Mouse (Mus musculus): ENCODE results near the gene Abcb6.

Gene Abcb6

GRCm38 (mm10) chr1:75145589-75145988 is 34.6 kb downstream of the Abcb6 start:
- DNase-seq (ENCODE audit: low spot score), result no peak

DNA sequence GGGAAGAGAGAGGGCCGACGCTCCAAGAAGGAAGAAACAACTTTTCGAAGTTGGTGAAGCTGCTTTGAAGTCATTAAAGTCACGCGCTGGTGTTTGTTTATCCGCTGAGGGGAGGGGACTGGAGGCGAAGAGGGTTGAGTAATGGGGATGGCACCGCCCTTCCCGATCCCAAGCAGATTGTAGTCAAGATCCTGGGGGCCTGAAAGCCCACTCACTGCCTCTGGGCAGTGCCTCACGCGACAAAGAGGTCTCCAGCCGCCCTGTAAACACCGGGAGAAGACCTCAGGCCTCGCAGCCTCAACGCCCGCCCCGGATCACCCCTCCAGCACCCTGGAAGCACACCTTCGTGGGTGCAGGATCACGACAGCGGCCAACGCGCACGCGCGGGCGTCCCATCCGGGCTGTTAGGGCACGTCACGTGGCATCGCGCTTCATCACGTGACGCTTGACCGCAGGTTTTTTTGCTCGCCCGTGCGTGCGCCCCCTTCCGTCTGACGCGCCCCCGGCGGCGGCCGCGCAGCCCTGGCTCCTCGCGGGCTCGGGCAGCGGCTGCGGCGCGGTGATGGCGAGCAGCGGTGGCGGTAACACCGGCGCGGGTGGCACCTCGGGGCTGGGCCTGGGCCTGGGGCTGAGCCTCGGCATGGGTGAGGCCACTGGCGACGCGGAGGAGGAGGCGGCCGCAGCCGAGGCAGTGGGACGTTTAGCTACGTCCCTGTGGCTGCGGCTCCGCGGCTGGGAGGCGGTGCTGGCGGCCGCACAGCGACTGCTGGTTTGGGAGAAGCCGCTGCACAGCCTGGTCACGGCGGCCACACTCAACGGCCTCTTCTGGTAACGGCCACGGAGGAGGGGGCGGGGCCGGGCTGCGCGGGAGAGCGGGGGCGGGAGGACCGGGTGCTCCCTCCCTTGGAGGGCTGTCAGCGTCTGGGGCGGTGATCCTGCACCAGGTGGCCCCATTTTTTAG is 37.6 kb downstream of the Abcb6 start, which contains the start of the genes Cnppd1 and Retreg2:
TSS of gene Cnppd1 (minus strand) at position 411 of the 961 bp plus-strand sequence.
TSS of gene Retreg2 (plus strand) at position 478 of the 961 bp plus-strand sequence.
- peak; percentile 96 for DNase-seq (ENCODE audit: low spot score)

- peak; percentile 54 for DNase-seq (ENCODE audit: low spot score)
Observed at GRCm38 (mm10) chr1:75141486-75142190, 38.6 kb downstream of the Abcb6 start.

GRCm38 (mm10) chr1:75140601-75141190 is 39.5 kb downstream of the Abcb6 start:
- no peak for DNase-seq (ENCODE audit: low spot score)

DNA sequence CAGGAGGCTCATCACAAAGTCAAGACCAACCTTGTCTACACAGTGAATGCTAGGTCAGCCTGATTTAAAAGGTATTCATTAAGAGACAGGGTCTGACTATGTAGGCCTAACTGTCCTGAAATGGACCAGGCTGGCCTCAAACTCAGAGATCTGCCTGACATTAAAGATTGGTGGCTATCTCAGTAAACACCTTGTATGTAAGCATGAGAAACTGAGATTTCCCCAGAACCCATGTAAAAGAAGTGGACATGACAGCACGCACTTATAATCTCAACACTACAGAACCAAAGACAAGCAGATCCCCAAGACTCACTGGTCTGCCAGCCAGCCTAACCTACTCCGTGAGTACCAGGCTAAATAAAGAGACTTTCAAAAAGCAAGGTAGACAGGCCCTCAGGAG is 41.7 kb downstream of the Abcb6 start:
- no peak for DNase-seq (ENCODE audit: low spot score)

DNA sequence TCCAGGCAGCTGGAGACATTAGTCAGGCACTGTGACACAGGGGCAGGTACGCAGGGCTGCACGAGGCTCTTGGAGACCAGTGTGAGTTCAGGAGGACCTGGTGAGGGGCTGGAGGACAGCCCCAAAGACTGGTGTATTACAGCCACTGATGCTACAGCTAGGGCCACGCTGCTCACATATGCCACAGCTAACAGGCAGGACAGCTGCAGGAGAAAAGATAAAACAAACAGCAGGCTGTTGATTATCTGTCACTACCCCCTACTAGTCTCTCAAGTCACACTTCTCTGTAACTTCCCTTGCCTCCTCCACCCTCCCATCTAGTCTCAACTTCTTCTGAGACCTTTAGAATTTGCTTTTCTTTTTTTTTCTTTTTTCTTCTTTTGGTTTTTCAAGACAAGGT is 43.5 kb downstream of the Abcb6 start:
- no peak for DNase-seq (ENCODE audit: low spot score)

GRCm38 (mm10) chr1:75136293-75136692 is 43.9 kb downstream of the Abcb6 start:
- no peak for DNase-seq (ENCODE audit: low spot score)

DNA sequence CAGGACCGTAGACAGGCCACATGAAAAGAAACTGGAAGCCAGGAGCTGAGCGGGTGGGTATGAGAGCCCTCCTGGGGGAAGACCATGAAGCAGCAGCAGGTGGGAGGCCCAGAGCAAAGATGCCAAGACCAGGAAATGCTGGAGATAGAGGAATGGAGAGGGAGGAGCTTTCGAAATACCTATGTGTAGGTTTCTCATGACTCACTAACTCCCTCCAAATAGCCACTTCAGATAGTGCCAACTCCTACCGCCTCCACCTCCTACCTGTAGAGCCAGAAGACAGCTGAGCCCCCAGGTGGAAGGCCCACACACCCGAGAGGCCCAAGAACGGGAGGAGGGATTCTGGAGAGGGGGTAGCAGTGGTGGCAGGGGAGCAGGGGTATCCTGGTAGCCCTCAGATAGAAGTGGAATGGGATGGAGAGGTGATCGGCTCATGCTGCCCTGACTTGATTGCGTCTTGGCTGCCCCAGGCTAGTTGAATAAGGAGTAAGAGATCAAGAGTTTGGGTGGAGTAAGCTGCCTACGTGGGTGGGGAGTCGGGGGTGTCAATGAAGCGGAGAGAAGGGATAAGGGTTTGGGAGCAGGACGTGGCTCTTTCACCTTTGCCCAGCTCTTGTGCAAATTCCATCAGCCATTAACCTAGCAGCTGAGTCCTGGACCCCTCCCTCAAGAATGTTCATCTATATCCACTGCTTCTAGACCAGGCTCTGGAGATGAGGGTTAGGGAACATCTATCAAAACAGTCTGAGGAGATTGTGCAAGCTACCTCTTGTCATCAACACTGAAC is 46.6 kb downstream of the Abcb6 start, which contains the start of gene Slc23a3:
TSS of gene Slc23a3 (minus strand) at position 470 of the 787 bp plus-strand sequence.
- no peak for DNase-seq (ENCODE audit: low spot score)

- DNase-seq (ENCODE audit: low spot score), result no peak
Observed at GRCm38 (mm10) chr1:75128641-75129040, 51.6 kb downstream of the Abcb6 start.

- DNase-seq (ENCODE audit: low spot score), result no peak
Observed at GRCm38 (mm10) chr1:75125418-75125817, 54.8 kb downstream of the Abcb6 start.

- DNase-seq (ENCODE audit: low spot score), result peak; percentile 91
Observed at GRCm38 (mm10) chr1:75124346-75125321, 55.6 kb downstream of the Abcb6 start, which contains the start of gene Nhej1. Gene Nhej1 (minus strand): TSS chr1:75125200.

DNA sequence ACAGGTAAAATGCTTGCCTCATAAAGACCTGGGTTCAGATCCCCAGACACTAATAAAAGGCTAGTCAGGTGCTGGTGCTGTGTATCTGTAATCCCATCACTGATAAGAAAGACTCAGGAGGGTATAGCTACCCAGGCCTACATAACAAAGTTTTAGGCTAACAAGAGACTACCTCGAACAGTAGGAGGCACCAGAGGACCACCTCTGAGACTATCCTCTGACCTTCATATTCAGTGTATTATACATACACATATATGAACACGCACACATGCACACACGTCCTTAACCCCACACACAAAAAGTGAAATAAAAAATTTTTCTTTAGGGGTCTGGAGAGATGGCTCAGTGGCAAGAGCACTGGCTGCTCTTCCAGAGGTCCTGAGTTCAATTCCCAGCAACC is 58.0 kb downstream of the Abcb6 start:
- DNase-seq (ENCODE audit: low spot score), result no peak

Data from ovary, postnatal 10 days (tissue).